Mouse (Mus musculus): ENCODE measurements around the gene U2surp. TPM values are rescaled to one million over a fixed set of nuclear protein-coding genes. Genes with fewer than 3 reads are reported as not detected.

The U2surp gene
- polyA plus RNA-seq (2015; fragmentation: Nextera tagmentation; extraction: Ambion mirVana): 78.7 and 97.3 TPM in 2 replicates

GRCm38 (mm10) chr9:95511472-95512330 lies at the start of gene U2surp:
U2surp (minus strand) TSS chr9:95511996.

GRCm38 (mm10) chr9:95559059-95559935 lies 47.5 kb upstream of the U2surp start, which contains the start of gene Paqr9:
Paqr9 (plus strand) TSS chr9:95559657.

Other genes starting within 250 kb of the U2surp start
- gene Chst2, start 105.3 kb downstream of the U2surp start, polyA plus RNA-seq (2015; fragmentation: Nextera tagmentation; extraction: Ambion mirVana): 6.9 and 13.4 TPM in 2 replicates
- gene Paqr9, start 47.7 kb upstream of the U2surp start, polyA plus RNA-seq (2015; fragmentation: Nextera tagmentation; extraction: Ambion mirVana): 2.1 and 2.4 TPM in 2 replicates
- 1.9 and 2.6 TPM in 2 replicates for gene Pcolce2, start 125.6 kb upstream of the U2surp start, polyA plus RNA-seq (2015; fragmentation: Nextera tagmentation; extraction: Ambion mirVana)
- gene Trpc1, start 238.4 kb upstream of the U2surp start, polyA plus RNA-seq (2015; fragmentation: Nextera tagmentation; extraction: Ambion mirVana): 1.8 and 2.0 TPM in 2 replicates

All from adrenal gland, postnatal 0 days (tissue).